Mouse (Mus musculus): Measurements from ENCODE around the gene 4933403O08Rik.

4933403O08Rik gene

GRCm38 (mm10) chrX:112238749-112239148, at the start of gene 4933403O08Rik:
TSS of gene 4933403O08Rik (plus strand) at chrX:112239049.
- DNase-seq, result no peak

- DNase-seq, result no peak
These were observed 4.1 kb downstream of the 4933403O08Rik start for GRCm38 (mm10) chrX:112242916-112243315.

- DNase-seq, result no peak
These were observed 16.7 kb downstream of the 4933403O08Rik start for GRCm38 (mm10) chrX:112255513-112255912.

- DNase-seq, result no peak
These were observed 34.7 kb downstream of the 4933403O08Rik start for GRCm38 (mm10) chrX:112273550-112273949.

Data from lung, postnatal 14 days (tissue).